Mouse (Mus musculus): ENCODE measurements at regions not wholly inside any gene's neighbourhood (a gene's known extent, or its start where the extent isn't known, plus 50 kb on each side); places are given as distances from the start of the nearest gene placed in this dataset.

DNA sequence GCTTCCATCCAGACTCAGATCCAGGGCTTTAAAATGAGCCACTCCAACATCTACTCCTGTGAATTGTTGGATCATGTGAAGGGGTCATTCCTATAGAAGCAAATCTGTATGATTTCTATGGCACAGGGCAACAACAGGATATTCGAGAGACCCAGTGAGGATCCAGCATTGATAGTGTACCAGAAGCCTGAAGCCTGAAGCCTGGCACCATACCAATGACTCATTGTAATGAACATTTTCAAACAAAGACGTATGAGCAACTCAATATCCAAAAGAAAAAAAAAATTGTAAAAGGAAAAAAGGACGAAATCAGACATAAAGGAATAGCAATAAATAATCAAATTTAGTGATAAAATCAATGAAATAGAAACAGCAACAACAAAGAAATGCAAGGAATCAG, 991.5 kb downstream of the Slc22a22 start:
- no peak overlapping the region for H3K4me3 ChIP-seq
- no peak for DNase-seq (ENCODE audit: low spot score in 2 of 2)
- H3K27ac ChIP-seq: no peak overlapping the region
- no peak for TF ChIP-seq CTCF (conservative IDR thresholded peaks at IDR 0.05)

DNA sequence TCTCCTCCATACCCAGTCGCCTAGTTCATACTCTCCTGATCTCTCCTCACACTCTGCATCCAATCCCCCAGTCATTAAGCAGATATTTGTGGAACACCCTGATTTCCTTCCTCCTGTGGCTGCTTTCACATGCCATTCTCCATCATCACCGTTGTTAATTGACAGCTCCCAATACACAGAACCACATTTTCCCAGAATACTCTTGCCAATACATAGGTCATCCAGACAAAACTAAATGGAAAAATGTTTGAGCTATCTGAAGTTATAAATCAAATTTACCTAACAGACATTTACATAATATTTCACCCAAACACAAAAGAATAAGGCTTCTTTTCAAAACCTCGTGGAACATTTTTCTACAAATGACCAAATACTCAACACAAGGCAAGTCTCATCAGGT, 992.7 kb downstream of the Slc22a22 start:
- H3K4me3 ChIP-seq: no peak overlapping the region
- no peak for DNase-seq (ENCODE audit: low spot score in 2 of 2)
- no peak for TF ChIP-seq CTCF (conservative IDR thresholded peaks at IDR 0.05)
- H3K27ac ChIP-seq: no peak overlapping the region

- H3K4me3 ChIP-seq: no peak overlapping the region
- no peak overlapping the region for H3K27ac ChIP-seq
- TF ChIP-seq CTCF (conservative IDR thresholded peaks at IDR 0.05): no peak
- DNase-seq (ENCODE audit: low spot score in 2 of 2): no peak
Observed at GRCm38 (mm10) chr15:56479682-56480081, 997.7 kb downstream of the Slc22a22 start.

GRCm38 (mm10) chr15:56479015-56479414, 998.4 kb downstream of the Slc22a22 start:
- Histone ChIP-seq H3K4me3 (no peak overlapping the region), H3K27ac (no peak overlapping the region)
- no peak for DNase-seq (ENCODE audit: low spot score in 2 of 2)
- no peak for TF ChIP-seq CTCF (conservative IDR thresholded peaks at IDR 0.05)

GRCm38 (mm10) chr15:56473679-56474078, 1003.7 kb downstream of the Slc22a22 start:
- no peak for DNase-seq (ENCODE audit: low spot score in 2 of 2)
- no peak overlapping the region for H3K27ac ChIP-seq
- TF ChIP-seq CTCF (conservative IDR thresholded peaks at IDR 0.05): no peak
- no peak overlapping the region for H3K4me3 ChIP-seq

DNA sequence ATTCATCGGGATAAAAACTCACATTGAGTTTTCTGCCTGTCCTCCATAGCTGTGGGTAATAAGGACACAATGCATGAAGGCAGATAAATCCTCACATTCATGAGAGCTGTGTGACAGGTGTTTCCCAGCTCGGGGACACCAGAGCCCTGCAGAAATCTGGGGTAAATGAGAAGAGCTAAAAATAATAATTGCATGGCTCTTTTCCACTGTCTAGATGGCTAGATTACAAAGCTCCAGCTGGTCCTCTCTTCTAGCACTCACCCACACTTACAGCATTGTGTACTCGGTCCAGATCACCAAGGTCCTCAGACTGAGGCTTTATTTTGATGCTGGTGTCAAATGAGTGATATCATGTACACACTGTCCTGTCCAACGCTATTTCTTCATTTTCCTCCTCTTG, 1025.5 kb downstream of the Slc22a22 start:
- Histone ChIP-seq H3K4me3 (no peak overlapping the region), H3K27ac (no peak overlapping the region)
- DNase-seq (ENCODE audit: low spot score in 2 of 2): peak; percentile 10 to 14
- TF ChIP-seq CTCF (conservative IDR thresholded peaks at IDR 0.05): no peak

DNA sequence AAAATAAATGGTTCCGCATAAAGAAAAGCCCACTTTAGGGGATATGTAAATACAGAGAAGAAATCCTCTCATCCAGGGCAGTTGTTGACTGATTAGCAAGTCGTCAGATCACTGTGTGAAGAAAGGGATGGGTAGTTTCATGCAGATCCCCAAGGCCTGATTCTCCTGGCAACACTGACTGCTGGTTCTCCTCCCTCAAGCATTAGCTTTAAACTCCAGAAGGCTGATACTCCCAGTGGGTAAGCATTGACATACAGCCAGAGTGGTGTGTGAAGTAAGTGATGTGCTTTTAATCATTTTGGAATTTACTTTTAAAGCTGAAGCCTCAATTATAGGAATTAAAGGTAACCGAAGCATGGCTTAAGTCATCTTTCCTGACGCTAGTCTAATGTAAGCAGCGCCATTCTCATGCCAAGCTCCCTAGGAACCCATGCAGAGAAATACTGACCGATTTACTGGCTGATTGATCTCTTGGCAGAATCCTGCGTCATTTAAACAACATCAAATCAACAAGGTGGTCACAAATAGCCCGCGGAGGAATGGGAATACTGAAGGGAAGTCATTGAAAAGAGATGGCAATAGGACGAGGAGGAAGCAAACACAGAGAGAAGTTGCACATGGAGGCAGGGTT, 1029.3 kb downstream of the Slc22a22 start:
- DNase-seq (ENCODE audit: low spot score in 2 of 2): no peak
- H3K4me3 ChIP-seq: no peak overlapping the region
- TF ChIP-seq CTCF (conservative IDR thresholded peaks at IDR 0.05): no peak

DNA sequence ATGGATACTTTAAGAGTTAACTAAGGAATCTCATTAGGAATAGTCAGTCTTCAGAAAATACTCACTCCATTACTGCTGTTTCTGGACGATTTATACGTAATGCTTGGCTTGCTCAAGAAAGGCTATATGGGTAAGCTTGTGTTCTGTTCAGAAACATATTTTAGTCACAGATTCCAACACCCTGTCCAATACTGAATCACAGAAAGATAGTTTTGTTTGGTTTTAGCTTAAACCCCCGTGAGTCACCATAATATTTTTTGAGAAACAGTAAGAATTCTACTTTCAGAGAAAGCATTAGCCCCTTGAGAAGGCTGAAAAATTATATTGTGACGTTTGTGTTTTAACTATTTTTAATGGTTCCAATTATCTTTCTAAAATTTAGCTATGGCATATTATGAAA, 1037.3 kb downstream of the Slc22a22 start:
- H3K4me3 ChIP-seq: no peak overlapping the region
- TF ChIP-seq CTCF (conservative IDR thresholded peaks at IDR 0.05): no peak
- no peak overlapping the region for H3K27ac ChIP-seq
- DNase-seq (ENCODE audit: low spot score in 2 of 2): no peak

More for the DNA sequence above, 1029.3 kb downstream of the Slc22a22 start:
- no peak overlapping the region for H3K27ac ChIP-seq

DNA sequence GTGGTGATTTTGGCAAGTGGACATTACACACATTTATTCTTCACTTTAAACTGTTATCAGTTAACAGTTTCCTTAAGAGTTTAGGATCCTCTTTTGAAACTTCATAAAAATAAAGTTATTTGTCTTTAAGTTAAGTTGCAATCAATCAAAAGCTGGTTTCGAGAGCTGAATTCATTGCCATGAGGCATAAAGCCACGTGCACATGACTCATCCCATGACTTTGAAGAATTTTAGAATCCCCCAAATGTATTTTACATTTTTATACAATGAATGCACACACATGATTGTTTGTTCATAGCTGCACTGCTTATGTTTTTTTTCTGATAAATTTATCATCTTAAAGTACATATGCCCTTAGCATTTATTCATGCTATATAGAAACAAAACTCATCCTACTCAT, 1039.1 kb downstream of the Slc22a22 start:
- Histone ChIP-seq H3K4me3 (no peak overlapping the region), H3K27ac (no peak overlapping the region)
- TF ChIP-seq CTCF (conservative IDR thresholded peaks at IDR 0.05): no peak
- no peak for DNase-seq (ENCODE audit: low spot score in 2 of 2)

DNA sequence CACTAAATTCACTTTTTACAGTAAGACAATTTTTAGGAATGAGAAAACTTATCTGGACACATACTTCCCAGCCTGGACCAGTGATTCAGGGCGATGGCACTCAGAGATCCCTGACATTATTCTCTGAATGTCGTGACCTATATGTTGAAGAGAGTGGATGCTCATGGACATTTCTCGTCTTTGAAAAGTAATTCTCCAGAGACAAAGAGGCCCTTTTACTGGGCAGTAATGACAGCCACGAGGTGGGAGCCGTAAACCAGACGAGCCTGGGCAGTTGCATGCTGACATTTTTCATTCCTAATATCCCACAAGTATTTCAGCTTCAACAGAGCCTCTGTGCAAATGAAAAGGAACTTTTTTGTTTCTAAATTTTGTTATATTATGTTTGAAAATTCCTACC, 1041.3 kb downstream of the Slc22a22 start:
- no peak for TF ChIP-seq CTCF (conservative IDR thresholded peaks at IDR 0.05)
- no peak for DNase-seq (ENCODE audit: low spot score in 2 of 2)
- H3K27ac ChIP-seq: no peak overlapping the region
- H3K4me3 ChIP-seq: no peak overlapping the region

- Histone ChIP-seq H3K4me3 (no peak overlapping the region), H3K27ac (no peak overlapping the region)
- DNase-seq (ENCODE audit: low spot score in 2 of 2): no peak
- TF ChIP-seq CTCF (conservative IDR thresholded peaks at IDR 0.05): no peak
Observed at GRCm38 (mm10) chr15:56425986-56426385, 1051.4 kb downstream of the Slc22a22 start.

DNA sequence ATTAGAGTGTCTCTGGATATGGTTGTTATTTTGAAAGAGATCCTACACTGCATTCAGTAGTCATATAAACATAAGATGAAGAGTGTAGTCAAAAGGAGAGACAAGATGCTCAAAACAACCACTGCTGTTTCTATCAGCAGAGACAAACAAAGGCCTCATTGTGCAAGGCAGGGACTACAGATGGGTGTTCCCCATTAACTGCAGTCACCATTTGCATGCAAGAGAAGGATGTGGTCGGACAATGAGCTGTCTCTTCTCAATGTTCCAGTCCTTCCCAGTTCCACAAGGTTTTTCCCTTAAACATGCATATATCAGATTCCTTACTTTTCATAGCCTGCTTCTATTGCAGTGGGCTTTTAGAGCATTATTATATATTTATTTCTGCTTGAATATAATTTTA, 1056.7 kb downstream of the Slc22a22 start:
- Histone ChIP-seq H3K27ac (no peak overlapping the region), H3K4me3 (no peak overlapping the region)
- TF ChIP-seq CTCF (conservative IDR thresholded peaks at IDR 0.05): no peak
- DNase-seq (ENCODE audit: low spot score in 2 of 2): no peak

GRCm38 (mm10) chr15:56391982-56392381, 1085.4 kb downstream of the Slc22a22 start:
- no peak overlapping the region for H3K4me3 ChIP-seq
- TF ChIP-seq CTCF (conservative IDR thresholded peaks at IDR 0.05): no peak
- no peak for DNase-seq (ENCODE audit: low spot score in 2 of 2)
- H3K27ac ChIP-seq: no peak overlapping the region

DNA sequence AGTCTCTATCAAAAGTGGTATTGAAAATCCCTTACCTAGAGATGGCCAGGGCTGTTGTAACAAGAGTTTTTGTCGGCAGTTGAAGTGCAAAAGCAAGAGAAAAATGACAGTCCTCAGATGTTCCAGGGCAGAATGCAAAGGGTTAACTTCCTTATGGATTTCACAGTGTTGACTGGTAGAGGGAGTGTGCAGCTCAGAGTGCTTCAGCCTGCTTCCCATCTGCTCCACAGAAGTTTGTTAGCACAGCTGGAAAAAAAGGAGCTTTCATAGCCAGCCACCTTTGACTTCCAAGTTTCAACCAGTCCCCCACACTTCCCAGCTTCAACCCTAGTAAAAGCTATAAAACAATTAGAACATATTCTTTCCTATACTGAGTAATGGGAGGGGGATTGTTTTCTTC, 1098.9 kb downstream of the Slc22a22 start:
- no peak for DNase-seq (ENCODE audit: low spot score in 2 of 2)
- no peak overlapping the region for H3K27ac ChIP-seq
- no peak overlapping the region for H3K4me3 ChIP-seq
- no peak for TF ChIP-seq CTCF (conservative IDR thresholded peaks at IDR 0.05)

GRCm38 (mm10) chr15:56350903-56351302, 1126.5 kb downstream of the Slc22a22 start:
- DNase-seq (ENCODE audit: low spot score in 2 of 2): no peak
- TF ChIP-seq CTCF (conservative IDR thresholded peaks at IDR 0.05): no peak
- no peak overlapping the region for H3K27ac ChIP-seq
- H3K4me3 ChIP-seq: no peak overlapping the region
